Mouse (Mus musculus): ENCODE data around the gene Fam198b. TPM values are rescaled to one million over a fixed set of nuclear protein-coding genes. Genes with fewer than 3 reads are reported as not detected.

Fam198b gene
- total and polyA plus RNA-seq, 2 experiments from 2014 or later: 1.8 to 3.1 TPM

- H3K4me2 ChIP-seq (ENCODE audit: low read depth, low read length): no peak overlapping the region
- H3K27me3 ChIP-seq (ENCODE audit: insufficient read depth, low read length): no peaks in the 10 kb centered on the region
- no peak overlapping the region for H3K27ac ChIP-seq
- H3K36me3 ChIP-seq (ENCODE audit: insufficient read depth, low read length): no peaks in the 10 kb centered on the region
- H3K9me3 ChIP-seq (ENCODE audit: low read length): no peaks in the 10 kb centered on the region
- no peaks in the 10 kb centered on the region for H3K4me1 ChIP-seq (ENCODE audit: insufficient read depth, low read length)
- 84% methylated on average over 2 of the region's 2 CpGs for WGBS
- DNase-seq (ENCODE audit: low spot score): no peak
- H3K9ac ChIP-seq (replicated peaks; ENCODE audit: low read length): no peak overlapping the region
- H3K4me3 ChIP-seq (ENCODE audit: low read length): no peak overlapping the region
- TF ChIP-seq CTCF (IDR thresholded peaks at IDR 0.05; ENCODE audit: low read depth): no peak
- no peak for ATAC-seq
These were observed 86.2 kb downstream of the Fam198b start for GRCm38 (mm10) chr3:79970498-79970897.

- ATAC-seq (no peak), DNase-seq (ENCODE audit: low spot score) (no peak)
- H3K27me3 ChIP-seq (ENCODE audit: insufficient read depth, low read length): no peaks in the 10 kb centered on the region
- H3K9ac ChIP-seq (replicated peaks; ENCODE audit: low read length): no peak overlapping the region
- no peaks in the 10 kb centered on the region for H3K4me1 ChIP-seq (ENCODE audit: insufficient read depth, low read length)
- WGBS: 66% methylated on average over 7 of the region's 7 CpGs
- no peak overlapping the region for H3K4me3 ChIP-seq (ENCODE audit: low read length)
- no peak overlapping the region for H3K27ac ChIP-seq
- no peaks in the 10 kb centered on the region for H3K9me3 ChIP-seq (ENCODE audit: low read length)
- no peaks in the 10 kb centered on the region for H3K36me3 ChIP-seq (ENCODE audit: insufficient read depth, low read length)
- no peak for TF ChIP-seq CTCF (IDR thresholded peaks at IDR 0.05; ENCODE audit: low read depth)
- H3K4me2 ChIP-seq (ENCODE audit: low read depth, low read length): no peak overlapping the region
These were observed 87.2 kb downstream of the Fam198b start for GRCm38 (mm10) chr3:79971542-79971941.

GRCm38 (mm10) chr3:79976786-79977185 is 92.5 kb downstream of the Fam198b start:
- no peak for DNase-seq (ENCODE audit: low spot score)
- no peaks in the 10 kb centered on the region for H3K9me3 ChIP-seq (ENCODE audit: low read length)
- H3K27ac ChIP-seq: no peak overlapping the region
- no peak overlapping the region for H3K9ac ChIP-seq (replicated peaks; ENCODE audit: low read length)
- no peaks in the 10 kb centered on the region for H3K27me3 ChIP-seq (ENCODE audit: insufficient read depth, low read length)
- no peak overlapping the region for H3K4me2 ChIP-seq (ENCODE audit: low read depth, low read length)
- WGBS: 45% methylated on average over 3 of the region's 3 CpGs
- H3K4me1 ChIP-seq (ENCODE audit: insufficient read depth, low read length): no peaks in the 10 kb centered on the region
- TF ChIP-seq CTCF (IDR thresholded peaks at IDR 0.05; ENCODE audit: low read depth): no peak
- H3K4me3 ChIP-seq (ENCODE audit: low read length): no peak overlapping the region
- no peaks in the 10 kb centered on the region for H3K36me3 ChIP-seq (ENCODE audit: insufficient read depth, low read length)
- ATAC-seq: no peak

GRCm38 (mm10) chr3:79977656-79978450 is 93.5 kb downstream of the Fam198b start:
- H3K4me2 ChIP-seq (ENCODE audit: low read depth, low read length): no peak overlapping the region
- H3K9me3 ChIP-seq (ENCODE audit: low read length): no peaks in the 10 kb centered on the region
- H3K9ac ChIP-seq (replicated peaks; ENCODE audit: low read length): no peak overlapping the region
- H3K4me3 ChIP-seq (ENCODE audit: low read length): no peak overlapping the region
- no peak overlapping the region for H3K27ac ChIP-seq
- ATAC-seq (no peak), DNase-seq (ENCODE audit: low spot score) (no peak)
- WGBS: 81% methylated on average over 11 of the region's 11 CpGs
- TF ChIP-seq CTCF (IDR thresholded peaks at IDR 0.05; ENCODE audit: low read depth): no peak
- H3K4me1 ChIP-seq (ENCODE audit: insufficient read depth, low read length): no peaks in the 10 kb centered on the region
- H3K36me3 ChIP-seq (ENCODE audit: insufficient read depth, low read length): no peaks in the 10 kb centered on the region
- no peaks in the 10 kb centered on the region for H3K27me3 ChIP-seq (ENCODE audit: insufficient read depth, low read length)

- ATAC-seq: no peak
- no peak for DNase-seq (ENCODE audit: low spot score)
- Histone ChIP-seq H3K4me2 (ENCODE audit: low read depth, low read length) (no peak overlapping the region), H3K4me3 (ENCODE audit: low read length) (no peak overlapping the region), H3K27ac (no peak overlapping the region), H3K27me3 (ENCODE audit: insufficient read depth, low read length) (no peaks in the 10 kb centered on the region), H3K9ac (replicated peaks; ENCODE audit: low read length) (no peak overlapping the region), H3K9me3 (ENCODE audit: low read length) (no peaks in the 10 kb centered on the region), H3K4me1 (ENCODE audit: insufficient read depth, low read length) (no peaks in the 10 kb centered on the region), H3K36me3 (ENCODE audit: insufficient read depth, low read length) (no peaks in the 10 kb centered on the region)
- 97% methylated on average over 1 of the region's 1 CpGs for WGBS
- no peak for TF ChIP-seq CTCF (IDR thresholded peaks at IDR 0.05; ENCODE audit: low read depth)
These were observed 96.4 kb downstream of the Fam198b start for GRCm38 (mm10) chr3:79980714-79981113.

GRCm38 (mm10) chr3:79983961-79984419 is 99.7 kb downstream of the Fam198b start:
- Histone ChIP-seq H3K4me1 (ENCODE audit: insufficient read depth, low read length) (no peaks in the 10 kb centered on the region), H3K27me3 (ENCODE audit: insufficient read depth, low read length) (no peaks in the 10 kb centered on the region), H3K9ac (replicated peaks; ENCODE audit: low read length) (no peak overlapping the region), H3K4me2 (ENCODE audit: low read depth, low read length) (no peak overlapping the region), H3K9me3 (ENCODE audit: low read length) (no peaks in the 10 kb centered on the region), H3K4me3 (ENCODE audit: low read length) (no peak overlapping the region), H3K36me3 (ENCODE audit: insufficient read depth, low read length) (no peaks in the 10 kb centered on the region), H3K27ac (no peak overlapping the region)
- TF ChIP-seq CTCF (IDR thresholded peaks at IDR 0.05; ENCODE audit: low read depth): no peak
- 69% methylated on average over 2 of the region's 2 CpGs for WGBS
- ATAC-seq (no peak), DNase-seq (ENCODE audit: low spot score) (no peak)

GRCm38 (mm10) chr3:79984542-79984941 is 100.2 kb downstream of the Fam198b start:
- Histone ChIP-seq H3K27ac (no peak overlapping the region), H3K36me3 (ENCODE audit: insufficient read depth, low read length) (no peaks in the 10 kb centered on the region), H3K9me3 (ENCODE audit: low read length) (no peaks in the 10 kb centered on the region), H3K27me3 (ENCODE audit: insufficient read depth, low read length) (no peaks in the 10 kb centered on the region), H3K4me2 (ENCODE audit: low read depth, low read length) (no peak overlapping the region), H3K9ac (replicated peaks; ENCODE audit: low read length) (no peak overlapping the region), H3K4me1 (ENCODE audit: insufficient read depth, low read length) (no peaks in the 10 kb centered on the region), H3K4me3 (ENCODE audit: low read length) (no peak overlapping the region)
- WGBS: 61% methylated on average over 1 of the region's 1 CpGs
- DNase-seq (ENCODE audit: low spot score): no peak
- no peak for TF ChIP-seq CTCF (IDR thresholded peaks at IDR 0.05; ENCODE audit: low read depth)
- no peak for ATAC-seq

Data from hindbrain, postnatal 0 days (tissue).